Mouse (Mus musculus): ENCODE results near the gene Napa.

- TF ChIP-seq CTCF (IDR thresholded peaks at IDR 0.05; ENCODE audit: control insufficient read depth, insufficient read depth, insufficient read length) (no peak), MAX (IDR thresholded peaks at IDR 0.05) (no peak), FOSL1 (IDR thresholded peaks at IDR 0.05; ENCODE audit: insufficient read depth, low read length, poor library complexity, severe bottlenecking) (no peak)
These were observed 48.7 kb upstream of the Napa start for GRCm38 (mm10) chr7:16049576-16049915.

Measured in C2C12 (cell line).